Mouse (Mus musculus) ovary, postnatal 10 days (tissue): ENCODE results near the gene Ms4a2.

ENCODE experiments used
- DNase-seq: peaks from one replicate; pipeline ENCODE4 v3.0.0; 2022; ENCODE audit warnings: low spot score

Ms4a2 gene

DNA sequence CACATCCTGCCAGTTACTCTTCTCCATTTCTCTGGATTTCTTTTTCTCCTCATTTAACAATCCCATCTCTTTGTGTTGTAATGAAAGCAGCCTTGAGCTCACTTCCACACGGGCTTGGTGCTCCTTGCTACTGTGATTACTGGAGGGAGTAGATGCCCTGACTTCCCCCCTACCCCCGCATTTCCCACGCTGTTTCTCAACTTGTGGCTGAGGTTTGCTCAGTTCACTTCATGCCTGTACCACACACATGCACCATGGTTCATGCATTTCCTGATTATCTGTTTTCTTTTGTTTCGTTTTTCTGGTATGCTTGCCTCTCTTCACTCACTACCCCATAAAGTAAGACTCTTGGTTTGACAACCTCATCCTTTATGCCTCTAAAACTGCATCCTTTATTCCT lies 34.3 kb downstream of the Ms4a2 start:
- no peak for DNase-seq

DNA sequence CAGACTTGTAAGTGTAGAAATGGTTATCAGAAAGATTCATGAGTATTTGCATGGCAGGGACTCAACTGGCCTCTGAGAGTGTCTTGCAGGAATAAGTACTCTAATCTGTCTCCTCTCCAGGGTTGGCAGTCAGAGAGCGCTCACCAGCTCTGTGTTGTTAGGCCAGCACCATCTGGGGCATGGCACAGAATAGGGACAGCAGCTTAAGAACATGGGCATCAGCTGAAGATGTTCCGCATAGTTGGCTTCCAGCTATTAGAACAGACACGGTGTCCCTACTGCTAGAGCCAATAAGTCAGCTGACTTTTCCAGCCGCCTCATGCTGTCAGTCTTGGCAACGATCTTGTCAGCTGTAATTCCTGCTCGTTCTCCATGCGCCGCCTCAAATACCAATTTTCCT lies 48.6 kb downstream of the Ms4a2 start:
- DNase-seq = no peak
